In the genomic region with DNA sequence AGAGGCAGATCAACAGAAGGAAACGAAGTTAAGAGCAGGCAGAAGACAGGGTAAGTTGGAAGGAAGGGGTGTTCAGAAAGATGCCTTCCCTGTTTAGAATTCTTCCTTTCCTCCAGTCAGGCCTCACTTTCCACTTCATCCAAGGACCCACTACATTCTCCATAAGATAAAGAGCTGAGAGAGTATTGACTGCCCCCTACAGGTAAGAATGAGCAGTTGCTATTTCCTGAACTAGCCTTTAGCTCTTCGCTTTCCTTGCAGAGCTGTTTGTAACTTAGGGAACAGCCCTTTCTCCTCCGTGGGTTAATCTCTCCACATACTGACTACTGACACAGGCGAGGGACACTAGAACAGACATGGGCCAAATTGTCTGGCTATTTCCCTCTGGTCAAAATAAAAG, we compare ENCODE assay signal across 19 mouse cellular contexts.
DNase-seq lines count a peak whose midpoint lies in the region; ATAC-seq and TF ChIP-seq lines count a peak whose summit lies in the region.
"Had no signal": no experiment of that assay in that cellular context is flagged by ENCODE, and none has a peak within 500 bp of the region (broad histone marks: within the 10 kb centered on the region; RNA-seq: fewer than 3 reads in every experiment).

No protein-coding gene starts in this region.

- peak; percentile 48 for TF ChIP-seq CTCF in intestine, postnatal 0 days (IDR thresholded peaks at IDR 0.05; ENCODE audit: low read depth)

- H3K36me3 ChIP-seq in intestine, postnatal 0 days (ENCODE audit: control insufficient read depth, insufficient read depth) = no peaks in the 10 kb centered on the region
- no peaks in the 10 kb centered on the region for H3K36me3 ChIP-seq in intestine, embryonic 16.5 days (ENCODE audit: control insufficient read depth, insufficient read depth, low read length)
- H3K36me3 ChIP-seq: G1E; midbrain, embryonic 12.5 days; neural tube, embryonic 12.5 days had no signal

- 53% methylated on average over 4 of the region's 4 CpGs for WGBS in intestine, postnatal 0 days
- WGBS in intestine, embryonic 16.5 days = 51% methylated on average over 4 of the region's 4 CpGs

- H3K9me3 ChIP-seq in intestine, postnatal 0 days (ENCODE audit: control insufficient read depth) = no peaks in the 10 kb centered on the region
- H3K9me3 ChIP-seq in intestine, embryonic 16.5 days (ENCODE audit: control insufficient read depth, low read length) = no peaks in the 10 kb centered on the region
- H3K9me3 ChIP-seq: midbrain, embryonic 12.5 days; neural tube, embryonic 12.5 days had no signal

- no peak overlapping the region for H3K27ac ChIP-seq in intestine, postnatal 0 days (ENCODE audit: low read depth, low read length)
- H3K27ac ChIP-seq in intestine, embryonic 16.5 days (ENCODE audit: low read length) = no peak overlapping the region
- H3K27ac ChIP-seq: midbrain, embryonic 12.5 days; neural tube, embryonic 12.5 days had no signal

- H3K27me3 ChIP-seq in intestine, postnatal 0 days (replicated peaks; ENCODE audit: control insufficient read depth, insufficient read depth, low read length) = no peaks in the 10 kb centered on the region
- no peaks in the 10 kb centered on the region for H3K27me3 ChIP-seq in intestine, embryonic 16.5 days (replicated peaks; ENCODE audit: control insufficient read depth, insufficient read depth, low read length)
- H3K27me3 ChIP-seq: midbrain, embryonic 12.5 days; neural tube, embryonic 12.5 days had no signal

- no peaks in the 10 kb centered on the region for H3K4me1 ChIP-seq in intestine, postnatal 0 days (replicated peaks; ENCODE audit: control insufficient read depth, insufficient read depth, low read length)
- no peaks in the 10 kb centered on the region for H3K4me1 ChIP-seq in intestine, embryonic 16.5 days (ENCODE audit: control insufficient read depth, insufficient read depth, low read length)
- H3K4me1 ChIP-seq: midbrain, embryonic 12.5 days; neural tube, embryonic 12.5 days had no signal

- no peak overlapping the region for H3K4me2 ChIP-seq in intestine, postnatal 0 days (replicated peaks; ENCODE audit: low read depth)
- H3K4me2 ChIP-seq in intestine, embryonic 16.5 days (ENCODE audit: low read depth, low read length) = no peak overlapping the region
- H3K4me2 ChIP-seq: heart, embryonic 11.5 days; midbrain, embryonic 12.5 days; neural tube, embryonic 12.5 days had no signal

- H3K9ac ChIP-seq in intestine, postnatal 0 days (ENCODE audit: low read depth, low read length) = no peak overlapping the region
- no peak overlapping the region for H3K9ac ChIP-seq in intestine, embryonic 16.5 days (ENCODE audit: low read depth, low read length)
- H3K9ac ChIP-seq: midbrain, embryonic 12.5 days; neural tube, embryonic 12.5 days had no signal

- DNase-seq in embryo, embryonic 10.5 days (ENCODE audit: low spot score) = peak; percentile 55
- DNase-seq in embryo, embryonic 9.5 days (ENCODE audit: extremely low spot score) = no peak
- DNase-seq in 3T3-L1 (ENCODE audit: low read depth, low spot score) = peak; percentile 2
- no peak for DNase-seq in ovary, postnatal 14 days (ENCODE audit: low spot score)
- DNase-seq in layer of hippocampus, adult 9-10 months (ENCODE audit: low spot score) = no peak
- DNase-seq: adrenal gland, postnatal 36 days; heart, postnatal 36 days; kidney, postnatal 10 days; layer of hippocampus, postnatal 36 days; lung, adult 2 months; thymus, postnatal 36 days had no signal

- no peak overlapping the region for H3K4me3 ChIP-seq in intestine, postnatal 0 days (ENCODE audit: low read depth, low read length)
- no peak overlapping the region for H3K4me3 ChIP-seq in intestine, embryonic 16.5 days (ENCODE audit: low read length)
- H3K4me3 ChIP-seq: midbrain, embryonic 12.5 days; neural tube, embryonic 12.5 days had no signal

- no peak for ATAC-seq in intestine, postnatal 0 days
- ATAC-seq in intestine, embryonic 16.5 days = no peak
- ATAC-seq in common myeloid progenitor, adult 5-6 weeks (replicated peaks; ENCODE audit: low read depth, poor library complexity, severe bottlenecking) = peak; percentile 40; the same call in 1 of the 2 replicates
- ATAC-seq: inflammation-experienced regulatory T-cells, adult 6 months had no signal

Comparison
In these comparisons a context has a peak if more than half of its experiments do, and no peak if none do; other contexts are left out.
1. DNase-seq: peak in embryo, embryonic 10.5 days (single experiment) and 3T3-L1 (single experiment); none in embryo, embryonic 9.5 days (single experiment), ovary, postnatal 14 days (single experiment) and layer of hippocampus, adult 9-10 months (single experiment).